Mouse (Mus musculus) adrenal gland, postnatal 36 days (tissue): Measurements from ENCODE around the gene Bicra. TPM values are rescaled to one million over a fixed set of nuclear protein-coding genes. Genes with fewer than 3 reads are reported as not detected.

ENCODE experiments used
- DNase-seq, 2 experiments: peaks; one replicate each; pipeline ENCODE4 v3.0.0; 2021; ENCODE audit warnings: mixed read lengths in 1 of 2
- total RNA-seq, 2 experiments: library from RNA; stranded (reverse); gene quantifications; 2 replicates each; pipeline ENCODE4 v1.2.3; 2021

The Bicra gene
- total RNA-seq, 2 experiments from 2014 or later: 9.4 to 9.9 TPM

DNA sequence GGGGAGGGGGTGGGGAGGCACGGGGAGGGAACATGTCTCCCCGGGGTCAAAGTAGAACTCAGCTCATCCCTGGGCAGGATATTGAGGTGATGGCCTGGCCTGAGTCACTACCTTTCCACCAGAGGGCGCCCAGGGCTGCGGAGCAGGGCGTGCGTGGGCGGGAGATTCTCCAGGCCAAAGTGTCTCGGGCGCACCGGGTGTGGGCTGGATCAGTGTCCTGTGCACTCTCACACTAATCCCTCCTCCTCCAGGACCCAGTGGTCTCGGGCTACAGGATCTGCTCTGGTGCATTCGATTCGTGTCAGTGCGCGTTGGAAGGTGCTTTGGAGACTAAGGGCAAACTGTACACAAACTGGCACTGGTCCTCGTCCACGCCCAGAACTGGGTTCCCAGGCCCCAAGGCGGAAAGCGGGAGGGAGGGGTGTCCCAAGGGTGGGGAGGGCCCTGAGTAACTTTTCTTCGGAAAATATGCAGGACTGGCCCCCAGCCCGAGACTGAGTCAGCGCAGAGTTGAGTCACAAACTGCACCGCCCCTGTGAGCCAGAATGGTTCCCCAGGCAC, 99.3 kb downstream of the Bicra start:
- peak; percentile 93 for DNase-seq

DNA sequence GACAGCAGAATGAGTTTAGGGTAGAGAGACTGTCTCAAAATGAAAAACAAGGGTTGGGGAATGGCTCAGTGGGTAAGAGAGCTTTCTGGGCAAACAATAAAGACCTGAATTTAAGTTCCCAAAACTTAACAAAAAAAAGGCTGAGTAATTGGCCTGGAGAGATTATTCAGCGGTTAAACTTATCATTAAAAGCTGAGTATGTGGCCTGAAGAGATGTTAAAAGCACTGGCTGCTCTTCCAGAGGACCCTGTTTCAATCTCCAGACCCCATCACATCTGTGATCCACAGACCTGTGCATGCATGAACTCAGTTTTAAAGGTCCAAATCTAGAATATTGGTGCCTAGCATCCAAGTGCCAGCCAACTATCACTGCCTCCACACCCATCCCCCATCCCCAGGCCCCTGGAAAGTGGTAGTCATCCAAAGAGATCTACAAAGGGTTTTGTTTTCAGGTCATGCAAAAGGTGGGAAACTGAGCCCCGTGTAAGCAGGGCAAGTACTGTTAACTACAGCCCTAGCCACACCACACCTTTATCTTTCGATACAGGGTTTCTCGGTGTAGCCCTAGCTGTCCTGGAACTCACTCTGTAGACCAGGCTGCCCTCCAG, 100.0 kb downstream of the Bicra start:
- no peak for DNase-seq

DNA sequence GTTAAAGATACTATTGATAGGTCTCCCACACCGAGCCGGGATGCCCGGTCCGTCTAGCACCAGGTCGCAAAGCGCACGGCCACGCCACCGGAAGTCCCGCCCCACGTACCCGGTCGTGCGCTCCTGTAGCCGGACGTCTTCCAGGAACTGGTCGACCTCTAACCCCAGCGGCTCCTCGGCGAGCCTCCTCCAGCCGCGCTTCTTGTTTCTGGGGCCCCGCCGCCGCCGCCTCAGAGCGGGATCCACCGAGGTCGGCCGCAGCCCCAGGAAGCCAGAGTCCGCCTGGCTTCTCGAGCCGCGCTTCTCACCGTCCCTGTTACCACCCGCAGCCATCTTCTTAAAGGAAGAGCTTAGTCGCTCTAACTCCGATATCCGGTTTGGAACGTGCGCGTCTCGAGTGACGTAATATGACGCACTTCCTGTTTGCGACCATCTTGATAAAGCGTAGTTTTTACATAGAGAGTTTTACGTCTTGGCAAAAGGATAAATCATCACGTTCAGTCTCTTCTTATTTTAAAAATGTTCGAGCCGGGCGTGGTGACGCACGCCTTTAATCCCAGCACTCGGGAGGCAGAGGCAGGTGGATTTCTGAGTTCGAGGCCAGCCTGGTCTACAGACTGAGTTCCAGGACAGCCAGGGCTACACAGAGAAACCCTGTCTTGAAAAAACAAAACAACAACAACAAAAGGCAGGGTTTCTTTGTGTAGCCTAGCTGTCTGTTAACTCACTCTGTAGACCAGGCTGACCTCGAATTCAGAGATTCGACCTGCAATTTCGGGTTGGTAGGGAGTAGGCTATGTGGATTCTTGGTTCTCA, 101.8 kb downstream of the Bicra start, which contains the start of gene Nop53:
Nop53 (minus strand) TSS at position 354 of the 816 bp plus-strand sequence.
- peak; percentile 92 to 96 for DNase-seq

DNA sequence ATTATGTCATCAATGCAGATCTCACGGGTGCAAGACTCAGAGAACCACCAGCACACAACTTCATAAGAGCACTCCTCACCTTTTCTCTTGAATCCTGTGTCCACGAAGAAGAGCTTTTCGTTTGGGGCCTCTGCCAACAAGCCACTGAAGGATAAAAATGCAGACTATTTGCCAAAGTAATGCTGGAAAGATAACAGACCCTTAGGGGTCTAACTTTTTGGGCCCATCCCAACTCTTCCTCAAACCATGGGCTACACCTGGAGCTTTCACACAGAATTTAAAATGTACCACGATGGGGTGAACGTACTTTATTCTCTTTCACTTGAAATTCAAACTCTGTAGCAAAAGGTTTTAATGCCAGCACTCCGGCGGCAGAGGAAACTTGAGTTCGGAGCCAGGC, 102.5 kb downstream of the Bicra start:
- DNase-seq: no peak

DNA sequence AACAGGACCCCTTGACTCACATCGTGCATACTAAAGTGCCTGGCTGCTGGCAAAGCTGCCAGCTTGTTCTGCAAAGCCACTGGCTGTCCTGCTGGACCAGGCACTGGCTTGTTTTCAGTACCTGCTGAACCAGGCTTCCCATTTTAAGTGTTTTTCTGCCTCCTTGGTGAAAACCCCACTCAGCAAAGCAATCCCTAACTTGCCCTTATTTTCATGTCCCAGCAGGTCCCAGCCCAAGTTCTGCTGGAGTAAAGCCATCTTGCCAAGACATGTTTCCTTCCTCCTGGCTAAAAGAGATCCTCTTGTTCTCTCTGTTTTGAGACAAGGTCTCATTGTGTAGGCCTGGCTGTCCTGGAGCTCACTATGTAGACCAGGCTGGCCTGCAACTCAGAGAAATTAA, 103.4 kb downstream of the Bicra start:
- DNase-seq: no peak

DNA sequence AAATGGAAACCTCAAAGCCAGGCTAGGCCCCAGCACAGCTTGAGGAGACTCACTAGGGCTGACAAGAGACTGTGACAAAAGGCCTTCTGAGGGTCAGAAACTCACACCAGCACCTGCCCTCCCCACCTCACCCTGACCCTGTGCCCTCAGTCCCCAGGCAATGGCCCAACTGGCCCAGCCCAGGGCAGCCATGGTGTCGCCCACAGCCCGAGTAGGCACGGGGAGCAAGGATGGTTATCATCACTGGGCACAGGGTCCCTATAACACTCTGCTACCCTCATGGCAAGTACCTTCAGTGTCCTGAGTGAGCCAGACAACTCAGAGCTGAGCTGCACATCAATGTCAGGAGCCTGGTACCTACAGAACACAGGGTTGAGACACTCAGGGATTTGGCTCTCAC, 109.1 kb downstream of the Bicra start:
- no peak for DNase-seq

DNA sequence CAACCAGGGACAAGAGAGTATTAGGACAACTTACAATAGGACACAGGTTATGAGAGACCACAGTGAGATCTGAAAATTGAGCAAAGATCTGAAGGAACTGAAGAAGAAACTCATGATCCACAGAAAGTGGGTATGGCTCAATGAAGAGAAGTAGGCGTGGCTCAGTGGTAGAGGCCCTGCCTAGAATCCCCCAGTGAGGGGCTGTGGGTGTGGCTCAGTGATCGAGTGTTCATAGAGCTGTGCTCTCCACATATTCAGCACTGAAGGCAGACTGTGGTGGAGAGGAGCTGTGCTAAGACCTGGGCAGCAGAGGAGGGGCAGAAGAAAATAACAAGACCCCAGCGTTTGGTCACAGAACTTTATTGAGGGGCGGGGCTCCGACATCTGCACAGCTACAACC, 110.2 kb downstream of the Bicra start:
- DNase-seq: no peak

DNA sequence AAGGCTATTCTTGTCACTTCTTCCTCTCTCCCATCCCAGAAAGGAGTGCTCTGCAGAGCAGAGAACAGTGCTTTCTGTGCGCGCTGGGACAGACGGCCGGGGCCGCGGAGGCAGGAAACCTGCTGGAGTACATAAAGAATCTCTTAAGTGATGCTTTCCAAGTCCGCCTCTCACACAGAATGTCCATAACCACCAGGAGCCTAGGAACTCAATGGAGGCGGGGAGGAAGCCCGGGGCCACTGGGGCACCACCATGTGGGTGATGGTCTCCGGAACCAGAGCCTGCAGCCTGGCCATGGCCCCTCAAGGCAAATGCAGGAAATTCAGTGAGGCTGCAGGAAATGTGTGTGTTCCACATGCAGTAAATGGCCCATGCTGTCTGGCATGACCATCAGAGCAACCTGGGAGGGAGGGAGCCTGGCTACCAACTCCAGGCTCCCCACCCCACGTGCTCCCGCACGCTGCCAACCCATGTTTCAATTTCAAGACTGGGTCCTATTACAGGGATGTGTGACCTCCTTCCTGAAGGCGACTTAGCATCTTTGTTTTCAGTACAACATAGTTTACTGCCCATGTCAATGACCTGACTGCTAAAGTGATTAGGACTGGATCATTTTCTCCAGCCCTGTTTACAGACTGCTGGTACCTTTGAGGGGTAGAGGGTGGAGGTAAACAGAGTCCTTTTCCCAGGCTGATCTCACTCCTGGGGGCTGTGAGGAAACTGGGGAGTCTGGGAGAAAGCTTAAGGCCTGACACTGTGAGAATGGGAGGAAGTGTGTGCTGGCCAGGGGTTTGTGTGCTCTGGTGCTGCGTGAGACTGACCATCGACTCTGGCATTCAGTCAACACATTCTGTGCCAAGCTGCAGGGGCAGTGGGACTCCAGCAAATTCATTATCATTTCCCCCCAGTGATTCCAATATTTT, 114.0 kb downstream of the Bicra start:
- DNase-seq: no peak

DNA sequence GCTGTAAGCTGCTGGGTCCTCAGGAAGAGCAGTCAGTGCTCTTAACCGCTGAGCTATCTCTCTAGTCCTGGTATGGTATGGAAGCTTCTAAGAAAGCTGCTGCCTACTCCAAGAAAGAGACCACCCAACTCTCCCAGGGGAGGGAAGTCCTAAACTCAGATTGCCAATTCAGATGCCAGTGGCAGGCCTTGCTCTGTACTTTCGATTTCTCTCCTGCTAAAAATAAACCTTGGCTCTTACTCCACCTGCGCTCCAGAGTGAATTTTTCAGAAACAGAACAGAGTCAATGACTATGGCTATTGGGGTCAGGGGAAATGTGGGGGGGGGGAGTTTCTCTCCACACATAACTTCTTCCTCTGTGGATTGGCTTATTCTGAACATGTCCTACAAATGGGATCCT, 116.1 kb downstream of the Bicra start:
- no peak for DNase-seq

DNA sequence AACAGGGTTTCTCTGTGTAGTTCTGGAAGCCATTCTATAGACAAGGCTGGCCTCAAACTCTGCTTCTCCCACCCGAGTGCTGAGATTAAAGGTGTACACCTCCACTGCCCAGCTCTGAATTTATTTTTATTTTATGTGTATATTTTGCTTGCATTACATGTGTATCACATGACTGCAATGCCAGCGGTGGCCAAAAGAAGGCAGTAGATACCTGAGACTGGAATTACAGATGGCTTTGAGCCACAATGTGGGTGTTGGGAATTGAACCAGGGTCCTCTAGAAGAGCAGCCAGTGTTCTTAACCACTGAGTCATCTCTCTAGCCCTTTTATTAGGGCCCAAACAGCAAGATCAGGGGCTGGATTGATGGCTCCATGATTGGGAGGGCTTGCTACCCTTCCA, 117.2 kb downstream of the Bicra start:
- DNase-seq: no peak

DNA sequence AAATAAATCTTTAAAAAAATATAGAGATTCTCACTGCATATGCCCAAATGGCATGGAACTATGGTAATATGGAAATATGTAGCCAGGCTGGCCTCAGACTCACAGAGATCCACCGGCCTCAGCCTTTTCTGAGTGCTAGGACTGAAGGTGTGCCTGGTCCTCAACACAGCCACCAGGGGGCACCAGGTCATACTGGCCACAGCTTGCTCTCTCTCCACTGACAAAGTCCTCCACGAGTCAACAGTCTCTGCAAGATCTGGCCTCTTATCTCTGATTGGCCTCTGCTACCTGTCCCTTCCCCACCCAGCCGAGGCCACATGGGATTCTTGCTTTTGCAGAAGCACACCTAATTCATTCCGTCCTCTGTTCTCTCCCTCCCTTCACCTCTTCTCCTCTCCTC, 117.8 kb downstream of the Bicra start:
- peak; percentile 76 to 91 for DNase-seq

DNA sequence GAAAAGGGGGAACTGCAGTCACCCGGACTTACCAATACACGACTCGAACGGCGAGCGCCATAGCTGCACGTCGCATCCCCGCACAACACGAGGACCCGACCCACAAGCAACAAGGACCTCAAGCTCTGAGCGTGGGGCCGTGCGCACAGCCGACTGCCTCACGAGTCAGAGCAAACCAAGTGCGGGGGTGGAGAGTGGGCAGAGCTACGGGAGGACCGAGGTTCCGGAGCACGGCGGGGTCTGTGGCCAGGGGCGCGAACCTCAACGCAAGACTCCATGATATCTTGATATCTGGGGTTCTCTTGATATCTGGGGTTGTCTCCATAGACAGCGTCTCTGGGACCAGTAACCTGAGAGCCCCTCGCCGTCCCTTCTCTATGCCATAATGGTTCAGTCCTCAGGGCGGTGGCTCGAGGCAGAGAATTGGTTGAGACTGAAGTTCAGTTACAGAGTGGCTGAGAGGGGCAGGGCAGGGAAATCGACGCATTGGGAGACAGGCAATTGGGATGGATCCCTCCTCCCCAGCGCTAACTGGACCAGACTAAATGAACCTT, 125.4 kb downstream of the Bicra start, which contains the start of gene Selenow:
Selenow (minus strand) TSS at position 183 of the 554 bp plus-strand sequence.
- peak; percentile 90 to 93 for DNase-seq

DNA sequence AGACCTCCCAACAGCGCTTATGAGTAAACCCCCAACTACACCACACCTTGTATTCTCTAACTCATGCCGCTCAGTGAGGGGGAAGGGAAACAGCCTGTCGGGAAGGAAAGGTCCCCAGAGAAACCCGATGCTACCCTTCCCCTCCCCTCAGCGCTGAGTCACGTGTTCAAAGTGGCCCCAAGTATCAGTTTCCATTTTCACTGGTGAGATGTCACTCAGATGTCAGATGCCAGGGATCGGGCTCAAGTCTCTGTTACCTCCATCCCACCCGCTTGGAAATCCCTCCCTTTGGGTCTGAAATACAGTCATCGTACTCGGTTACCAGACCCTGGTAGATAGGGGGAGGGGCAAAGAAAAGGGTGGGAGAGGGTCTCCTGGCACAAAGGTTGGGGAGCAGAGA, 125.9 kb downstream of the Bicra start:
- peak; percentile 37 to 48 for DNase-seq

Other genes with a start within 250 kb of the Bicra start
- not detected for gene Obox6, start 208.2 kb downstream of the Bicra start, total RNA-seq
- not detected for gene Crx, start 168.0 kb downstream of the Bicra start, total RNA-seq
- not detected for gene Crxos, start 165.3 kb downstream of the Bicra start, total RNA-seq
- gene Selenow, start 125.5 kb downstream of the Bicra start, total RNA-seq: 100 to 1,000 TPM; 174 to 216 TPM
- 100 to 1,000 TPM; 181 to 189 TPM for gene Nop53, start 101.8 kb downstream of the Bicra start, total RNA-seq
- 10 to 100 TPM; 36.7 to 85.9 TPM for gene Ehd2, start 80.4 kb downstream of the Bicra start, total RNA-seq
- under 1 TPM; 0.10 to 0.13 TPM for gene Zfp541, start 13.9 kb upstream of the Bicra start, total RNA-seq
- 100 to 1,000 TPM; 143 to 167 TPM for gene Napa, start 50.5 kb upstream of the Bicra start, total RNA-seq
- gene Kptn, start 72.0 kb upstream of the Bicra start, total RNA-seq: 10 to 100 TPM; 20.0 to 22.6 TPM
- gene Slc8a2, start 81.9 kb upstream of the Bicra start, total RNA-seq: 1 to 10 TPM; 1.7 to 2.6 TPM
- gene Meis3, start 127.2 kb upstream of the Bicra start, total RNA-seq: 10 to 100 TPM; 11.6 to 14.0 TPM
- gene Dhx34, start 174.1 kb upstream of the Bicra start, total RNA-seq: 10 to 100 TPM; 11.8 to 14.2 TPM
- under 1 TPM; 0.43 to 0.50 TPM for gene C5ar2, start 196.2 kb upstream of the Bicra start, total RNA-seq
- gene C5ar1, start 211.6 kb upstream of the Bicra start, total RNA-seq: 1 to 10 TPM; 3.5 to 9.4 TPM
- gene Inafm1, start 225.7 kb upstream of the Bicra start, total RNA-seq: 10 to 100 TPM; 17.1 to 22.6 TPM
- 10 to 100 TPM; 59.5 to 73.6 TPM for gene Ccdc9, start 238.9 kb upstream of the Bicra start, total RNA-seq